Mouse (Mus musculus) kidney, postnatal 4 days (tissue): Measurements from ENCODE around the gene Itprid2.

Experiments used
- DNase-seq, 2 experiments: peaks; one replicate each; pipeline ENCODE4 v3.0.0; 2021; ENCODE audit warnings: mixed read lengths in 2 of 2

Gene Itprid2

DNA sequence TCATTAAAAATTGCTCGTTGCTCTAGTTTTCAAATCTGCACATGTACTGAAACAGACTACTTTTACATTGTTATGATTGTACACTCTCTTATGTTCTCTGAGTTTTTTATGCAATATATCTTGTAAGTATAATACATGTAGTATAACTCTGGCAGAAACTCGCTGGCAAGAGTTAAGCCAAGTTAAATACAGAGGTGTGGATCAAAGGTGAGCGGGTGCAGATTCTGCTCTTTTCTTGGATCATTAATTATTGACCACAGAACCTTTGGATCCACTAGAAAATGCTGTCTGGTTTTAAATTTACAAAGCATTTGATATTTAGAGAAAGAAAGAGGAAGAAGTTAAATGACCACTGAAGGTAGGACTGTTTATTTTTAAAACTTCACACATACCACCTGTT lies 16.5 kb downstream of the Itprid2 start:
- DNase-seq = no peak

- DNase-seq = no peak
These were observed 17.4 kb downstream of the Itprid2 start for GRCm38 (mm10) chr2:79652502-79652901.

DNA sequence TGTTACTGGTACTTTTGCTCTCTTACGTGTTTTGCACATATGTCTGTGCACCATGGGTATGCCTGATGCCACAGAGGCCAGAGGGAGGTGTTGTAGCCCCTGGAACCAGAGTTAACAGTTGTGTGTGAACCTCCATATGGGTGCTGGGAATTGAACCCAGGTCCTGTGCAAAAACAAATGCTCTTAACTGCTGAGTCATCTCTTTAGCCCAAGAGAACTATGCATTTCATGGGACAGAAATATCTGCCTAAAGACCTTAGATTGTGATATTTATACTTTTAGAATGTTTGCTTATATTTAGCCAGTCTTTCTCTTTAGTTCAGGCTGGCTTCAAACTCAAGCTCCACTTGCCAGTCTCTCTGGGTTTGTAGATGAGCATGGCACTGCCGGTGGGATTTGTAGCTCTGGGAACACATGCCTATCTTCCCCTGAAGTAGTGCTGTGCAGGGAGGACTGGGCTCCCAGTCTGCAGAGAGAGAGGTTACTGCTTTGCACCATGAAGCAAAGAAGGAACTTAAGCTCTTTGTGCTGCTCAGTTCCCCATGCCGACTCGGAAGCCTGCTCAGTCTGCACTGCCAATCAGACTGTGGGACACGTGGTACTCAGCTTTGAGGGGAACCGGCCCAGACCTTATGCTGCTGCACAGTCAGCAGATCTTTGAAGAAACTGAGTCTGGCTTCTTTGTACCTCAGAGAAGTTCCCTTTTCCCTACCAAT lies 18.1 kb downstream of the Itprid2 start:
- no peak for DNase-seq

DNA sequence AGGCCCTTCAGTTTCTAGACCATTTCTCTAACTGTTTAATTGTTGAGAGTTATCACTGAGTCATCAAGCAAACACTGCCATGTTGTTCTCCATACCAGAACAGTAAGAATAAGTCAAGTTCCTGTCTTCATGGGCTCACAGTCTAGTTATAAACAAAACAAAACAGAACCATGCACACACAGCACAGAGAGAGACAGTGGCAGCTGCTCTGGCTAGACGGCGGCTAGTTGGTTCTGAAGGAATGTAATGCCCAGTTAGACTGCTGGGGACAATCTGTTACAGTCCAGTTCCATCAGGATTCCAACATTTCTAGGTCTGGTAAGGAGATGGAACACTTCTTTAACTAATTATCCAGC lies 18.6 kb downstream of the Itprid2 start:
- DNase-seq = no peak

- no peak for DNase-seq
These were observed 21.9 kb downstream of the Itprid2 start for GRCm38 (mm10) chr2:79657062-79657461.

DNA sequence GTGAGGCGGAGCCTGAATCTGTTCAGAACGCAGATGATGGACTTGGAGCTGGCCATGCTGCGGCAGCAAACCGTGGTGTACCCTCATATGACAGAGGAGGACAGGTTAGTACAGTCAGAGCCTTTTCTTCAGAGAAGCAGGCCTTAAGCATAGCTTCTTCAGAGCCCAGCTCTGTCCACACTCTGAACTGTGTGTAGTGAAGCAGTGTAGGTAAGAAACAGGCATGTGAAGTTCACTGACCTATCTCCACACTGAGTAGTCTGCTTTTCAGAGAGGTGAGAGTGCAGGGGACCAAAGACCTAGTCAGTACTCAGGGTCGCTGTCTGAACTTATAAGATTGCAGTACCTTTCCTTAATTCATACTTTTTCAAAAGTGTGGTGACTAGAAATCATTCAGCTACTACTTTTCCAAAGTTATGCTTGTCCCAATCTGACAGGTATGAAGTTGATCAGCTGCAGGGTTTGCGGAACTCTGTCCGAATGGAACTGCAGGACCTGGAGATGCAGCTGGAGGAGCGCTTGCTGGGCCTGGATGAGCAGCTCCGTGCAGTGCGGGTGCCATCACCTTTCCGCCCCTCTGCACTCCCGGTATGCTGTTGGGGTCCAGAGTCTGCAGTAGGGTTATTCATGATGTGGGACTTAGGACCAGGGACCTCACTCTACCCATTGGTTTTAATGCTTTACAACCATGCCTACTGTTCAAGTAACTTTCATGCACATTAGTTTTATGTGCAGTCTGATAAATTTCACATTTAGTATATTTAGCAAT lies 25.4 kb downstream of the Itprid2 start:
- peak; percentile 51 to 72 for DNase-seq

DNA sequence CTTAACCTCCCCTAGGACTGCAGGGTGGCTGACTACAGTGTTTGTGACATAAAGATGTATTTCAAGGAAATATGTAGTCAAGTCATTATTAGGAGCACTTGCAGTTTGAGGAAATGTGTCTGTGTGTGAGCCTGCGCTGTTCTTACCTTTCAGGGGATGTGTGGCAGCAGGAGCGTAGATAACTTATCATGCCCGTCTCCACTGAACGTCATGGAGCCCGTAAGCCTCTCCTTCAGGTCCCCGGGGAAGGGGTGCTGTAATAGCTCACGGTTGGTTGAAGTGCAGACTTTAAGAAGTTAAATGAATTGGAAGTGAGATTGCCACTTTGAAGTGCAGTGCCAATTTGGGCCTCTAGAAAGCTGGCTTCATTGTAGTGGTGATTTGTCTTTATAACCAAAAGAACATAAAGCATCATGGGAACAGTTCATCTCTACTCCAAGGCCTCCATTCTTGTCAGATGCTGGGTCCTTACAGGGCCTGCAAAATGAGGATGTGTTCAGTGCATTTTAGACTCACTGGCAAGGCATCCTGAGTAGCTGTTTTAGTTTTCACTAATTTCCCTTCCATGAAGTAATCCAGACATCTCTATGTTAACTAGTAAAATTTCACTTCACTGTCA lies 26.4 kb downstream of the Itprid2 start:
- DNase-seq = no peak

DNA sequence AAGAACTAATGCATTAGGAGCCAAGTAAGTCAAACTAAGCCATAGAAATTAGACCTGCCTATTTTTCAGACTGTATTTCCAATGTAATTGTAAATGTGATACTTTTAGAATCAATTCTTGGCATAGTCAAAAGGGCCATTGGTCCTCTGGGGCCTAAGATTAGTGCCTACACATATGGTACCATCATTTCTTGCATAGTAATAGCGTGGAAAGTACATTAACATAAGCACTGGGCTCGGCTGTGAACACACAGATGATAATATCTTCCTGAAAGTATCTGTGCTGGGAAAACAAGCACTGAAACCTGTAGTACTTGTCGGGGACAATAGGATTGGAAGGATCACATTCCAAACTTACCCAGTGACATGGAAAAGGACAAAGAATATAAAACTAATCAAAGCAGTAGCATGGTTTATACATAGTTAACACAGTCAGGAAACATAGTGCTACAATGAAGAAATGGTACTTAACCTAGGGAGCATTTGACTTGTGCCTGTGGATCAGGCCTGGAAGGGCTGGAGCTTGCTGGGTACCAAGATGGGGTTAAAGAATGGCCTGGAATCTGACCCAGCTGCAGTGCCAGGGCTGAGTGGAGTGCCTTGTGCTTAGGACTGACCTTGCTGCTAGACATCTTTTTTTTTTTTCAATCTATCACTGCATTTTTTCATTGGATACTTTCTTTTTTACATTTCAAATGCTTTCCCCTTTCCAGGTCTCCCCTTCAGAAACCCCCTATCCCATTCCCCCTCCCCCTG lies 29.6 kb downstream of the Itprid2 start:
- no peak for DNase-seq

DNA sequence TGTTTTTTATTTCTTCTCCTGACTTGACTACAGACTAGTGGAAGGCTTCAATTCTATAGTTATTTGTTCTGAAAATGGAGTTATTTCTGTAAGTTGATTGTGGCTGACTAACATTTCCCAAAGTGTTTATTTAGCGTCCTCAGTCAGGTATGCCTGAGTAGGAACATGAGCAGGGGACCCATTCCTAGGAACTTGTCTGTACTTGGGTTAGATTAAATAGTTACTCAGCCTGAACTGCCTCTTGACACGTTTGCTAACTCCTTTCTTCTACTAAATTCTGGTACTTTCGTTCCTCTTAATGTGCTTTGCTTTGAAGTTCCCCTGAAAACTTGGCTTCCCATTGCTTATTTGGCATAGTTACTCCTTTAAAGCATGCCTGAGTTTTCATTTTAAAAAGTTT lies 30.3 kb downstream of the Itprid2 start:
- no peak for DNase-seq

DNA sequence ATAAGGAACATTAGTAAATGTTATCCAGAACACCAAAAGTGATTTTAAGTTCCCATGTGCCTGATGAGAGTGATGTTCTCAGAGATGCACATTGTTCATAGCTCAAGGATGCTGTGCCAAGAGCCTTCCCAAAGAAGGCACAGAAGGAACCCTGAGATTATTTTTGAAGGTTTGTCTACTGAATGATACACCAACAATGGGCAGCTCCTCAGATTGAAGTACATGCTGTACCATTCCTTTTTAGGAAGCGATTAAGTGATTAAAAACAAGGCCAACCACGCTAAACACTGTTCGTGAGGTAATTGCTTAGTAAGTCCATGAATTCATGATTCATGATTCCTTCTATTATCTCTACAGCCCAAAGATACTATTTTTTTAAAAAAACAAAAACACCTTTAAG lies 40.1 kb downstream of the Itprid2 start:
- no peak for DNase-seq

DNA sequence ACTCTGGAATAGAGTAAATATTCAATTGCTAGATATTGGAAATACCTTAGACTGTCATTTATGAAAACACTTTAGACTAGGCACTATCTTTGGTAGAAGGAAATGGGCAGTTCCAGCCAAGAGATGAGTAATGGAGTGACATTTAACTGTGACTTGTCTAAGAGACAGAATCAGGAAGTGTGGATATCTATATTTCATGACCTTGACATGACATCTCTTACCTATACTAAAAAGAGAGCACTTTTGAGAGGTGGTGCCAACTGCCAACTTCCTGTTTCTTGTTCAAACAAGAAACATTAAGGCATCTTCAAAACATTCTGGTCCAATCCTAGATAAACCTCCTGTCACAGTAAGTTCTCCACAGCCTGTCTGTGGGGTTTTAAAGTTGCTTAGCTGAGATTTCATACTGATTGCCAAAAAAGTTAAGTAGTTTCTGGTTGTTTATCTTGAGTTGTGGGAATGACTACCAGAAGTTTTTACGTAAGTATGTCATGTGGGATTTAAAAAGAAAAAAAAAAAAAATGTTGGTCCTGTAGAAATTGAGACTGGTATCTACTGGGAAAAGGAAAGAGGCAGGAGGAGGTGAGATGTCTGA lies 42.6 kb downstream of the Itprid2 start:
- no peak for DNase-seq

GRCm38 (mm10) chr2:79681672-79682071 lies 46.5 kb downstream of the Itprid2 start:
- DNase-seq = no peak

DNA sequence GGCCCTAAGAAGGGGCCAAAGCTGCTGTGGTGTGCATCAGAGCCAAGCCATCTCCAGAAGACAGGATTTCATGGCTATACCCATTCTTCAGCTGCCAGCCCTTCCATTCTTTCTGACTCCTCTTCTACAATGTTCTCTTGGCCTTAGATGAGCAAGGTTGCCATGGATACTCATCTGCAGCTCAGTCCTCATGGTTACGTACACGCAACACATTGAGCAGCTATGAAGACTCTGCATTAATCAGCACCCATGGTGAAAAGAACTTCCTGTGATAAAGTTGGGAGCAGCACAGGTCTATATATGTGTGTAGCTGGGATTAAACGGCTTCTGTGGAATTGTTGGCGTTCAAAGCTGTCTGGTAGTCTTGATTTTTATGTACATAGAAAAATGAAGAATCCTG lies 48.1 kb downstream of the Itprid2 start:
- DNase-seq = no peak

- DNase-seq = no peak
These were observed 55.7 kb downstream of the Itprid2 start for GRCm38 (mm10) chr2:79690838-79691237.

DNA sequence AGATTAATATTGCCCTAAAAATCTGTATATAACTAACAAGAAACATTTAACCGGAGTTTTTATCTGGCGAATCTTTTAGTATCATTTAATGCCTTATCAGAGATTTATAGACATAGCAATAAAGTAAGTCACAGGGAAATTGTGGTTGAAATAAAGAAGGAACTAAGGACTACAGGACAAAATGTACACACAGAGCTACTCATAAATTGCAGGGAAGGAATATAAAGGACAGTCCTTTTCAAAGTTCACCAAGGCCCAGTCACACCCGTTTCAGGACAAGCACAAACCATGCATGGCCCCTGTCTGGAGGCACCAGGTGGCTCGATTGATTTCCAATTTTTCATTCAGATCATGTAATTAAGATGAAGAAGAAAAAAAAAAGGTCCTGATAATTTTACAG lies 60.0 kb downstream of the Itprid2 start:
- DNase-seq = no peak

DNA sequence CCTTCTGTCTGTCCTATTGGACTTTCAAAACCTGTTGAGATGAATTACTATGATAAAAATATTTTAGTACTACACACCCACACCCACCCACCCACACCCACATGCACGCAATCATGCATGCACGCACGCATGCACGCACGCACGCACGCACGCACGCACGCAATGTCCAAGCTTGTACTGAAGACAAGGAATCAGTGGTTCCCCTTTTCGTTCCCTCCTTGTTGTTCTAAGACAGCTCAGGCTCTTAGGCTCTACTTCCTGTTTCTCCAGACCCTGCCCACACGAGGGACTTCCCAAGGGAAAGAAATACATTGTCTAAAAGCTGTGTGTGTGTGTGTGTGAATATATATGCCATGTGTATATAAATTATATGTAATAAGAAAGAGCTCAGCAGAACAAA lies 60.8 kb downstream of the Itprid2 start:
- no peak for DNase-seq

GRCm38 (mm10) chr2:79696478-79697230 lies 61.5 kb downstream of the Itprid2 start:
- no peak for DNase-seq

DNA sequence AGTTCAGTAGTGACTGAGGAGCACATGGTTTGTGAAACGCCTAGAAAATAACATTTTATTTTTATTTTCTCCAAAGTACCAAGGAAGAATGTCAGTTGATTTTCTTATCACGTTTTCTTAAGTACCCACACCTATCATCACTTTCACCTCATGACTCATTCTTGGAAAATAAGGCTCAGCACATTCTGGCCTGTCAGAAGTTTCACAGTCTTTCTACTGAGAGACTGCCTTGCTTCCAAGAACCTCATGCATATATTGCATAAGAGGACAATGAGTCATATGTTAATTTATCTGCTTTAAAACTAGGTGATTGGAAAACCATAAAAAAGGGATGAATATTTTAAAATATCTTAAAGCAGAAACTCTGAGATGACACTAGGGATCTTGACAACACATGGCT lies 63.0 kb downstream of the Itprid2 start:
- DNase-seq = no peak

DNA sequence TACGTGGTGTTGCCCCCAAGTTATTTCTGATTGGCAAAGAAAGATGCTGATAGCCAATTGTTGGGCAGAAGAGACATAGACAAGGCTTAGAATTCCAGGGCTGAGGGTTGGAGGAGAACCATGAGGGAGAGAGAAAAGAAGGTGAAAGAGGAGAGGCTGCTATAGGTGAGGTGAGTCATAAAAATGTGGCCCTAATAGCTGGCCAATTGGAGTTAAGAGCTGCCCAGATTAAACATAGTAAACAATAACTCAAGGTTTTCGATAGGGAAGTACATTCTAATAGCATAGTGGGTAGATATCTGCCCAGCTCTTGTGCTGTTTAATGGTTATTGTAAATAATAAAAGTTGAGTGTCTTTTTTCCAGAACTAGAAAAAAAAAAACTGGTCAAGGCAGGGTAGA lies 69.6 kb downstream of the Itprid2 start:
- no peak for DNase-seq

DNA sequence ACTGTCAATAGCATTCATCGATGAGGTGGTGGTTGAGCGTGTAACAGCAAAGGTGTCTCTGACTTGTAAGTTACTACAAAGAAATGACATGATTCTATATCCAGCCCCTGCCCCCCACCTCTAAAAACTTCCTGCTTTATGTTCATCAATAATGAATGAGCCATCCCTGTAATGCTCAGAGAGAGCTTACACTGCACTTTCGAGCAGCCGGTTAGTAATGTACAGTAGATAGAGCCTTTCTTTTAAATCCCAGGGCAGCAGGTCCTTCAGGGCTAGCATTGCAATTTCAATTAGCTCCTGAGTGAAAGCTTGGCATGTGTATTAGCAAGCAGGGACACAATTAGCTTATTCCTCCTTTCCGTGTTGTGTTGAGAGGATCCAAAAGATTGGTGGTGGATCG lies 72.4 kb downstream of the Itprid2 start, which contains the start of gene Ppp1r1c:
Gene Ppp1r1c, plus strand, starts transcription at position 206 of the 400 bp plus-strand sequence.
- DNase-seq = no peak

GRCm38 (mm10) chr2:79713662-79714091 lies 78.5 kb downstream of the Itprid2 start:
- no peak for DNase-seq

DNA sequence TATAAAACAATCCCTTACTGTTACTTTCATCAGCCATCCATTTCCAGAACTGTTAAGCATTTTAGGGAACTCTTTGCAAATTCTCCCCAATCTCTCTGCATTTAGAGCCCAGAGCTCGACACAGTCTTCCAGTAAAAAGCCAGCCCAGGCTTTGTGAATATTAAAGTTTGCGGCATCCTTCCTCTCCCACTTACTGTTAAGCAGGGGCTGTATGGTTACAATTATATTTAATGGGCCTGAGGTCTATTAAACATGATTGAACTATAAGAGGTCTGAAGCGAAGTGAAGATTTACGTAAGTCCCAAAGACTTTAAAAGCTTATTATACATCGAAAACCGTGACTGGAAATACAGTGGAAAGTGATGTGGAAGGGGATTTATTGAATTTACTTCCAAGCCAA lies 79.6 kb downstream of the Itprid2 start:
- DNase-seq = no peak
